ENCODE assay signal across 27 mouse cellular contexts in the genomic region with DNA sequence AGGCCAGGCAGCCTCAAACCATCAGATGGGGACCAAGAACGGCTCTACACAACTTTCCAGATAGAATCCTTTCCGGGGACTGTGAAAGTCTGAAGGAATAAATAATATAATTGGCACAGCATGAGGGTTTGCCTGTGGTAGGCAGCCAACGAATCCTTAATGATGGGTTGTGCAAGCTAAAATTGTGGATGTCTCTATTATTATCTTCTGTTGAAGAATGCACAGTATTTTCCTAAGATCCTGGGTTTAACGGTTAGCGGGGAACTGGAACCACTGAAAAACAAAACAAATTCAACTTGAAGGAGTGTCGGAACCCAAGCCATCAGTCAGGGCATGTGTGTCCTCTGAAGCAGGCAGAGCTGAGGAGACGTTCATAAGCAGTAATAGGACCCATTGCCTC.
DNase-seq lines count a peak whose midpoint lies in the region; ATAC-seq and TF ChIP-seq lines count a peak whose summit lies in the region.
"Had no signal": no experiment of that assay in that cellular context is flagged by ENCODE, and none has a peak within 500 bp of the region (broad histone marks: within the 10 kb centered on the region; RNA-seq: fewer than 3 reads in every experiment).

No protein-coding gene starts in this region.

- H3K9ac ChIP-seq in lung, postnatal 0 days (replicated peaks; ENCODE audit: low read depth), result no peak overlapping the region
- H3K9ac ChIP-seq: embryonic facial prominence, embryonic 13.5 days; forebrain, embryonic 13.5 days; hindbrain, embryonic 13.5 days had no signal

- no peak overlapping the region for H3K27ac ChIP-seq in lung, postnatal 0 days (ENCODE audit: low read length)
- H3K27ac ChIP-seq: forebrain, embryonic 10.5 days; forebrain, embryonic 13.5 days; hindbrain, embryonic 10.5 days; hindbrain, embryonic 13.5 days had no signal

- no peaks in the 10 kb centered on the region for H3K27me3 ChIP-seq in lung, postnatal 0 days (replicated peaks; ENCODE audit: insufficient read depth, low read length)
- H3K27me3 ChIP-seq: embryonic facial prominence, embryonic 13.5 days; forebrain, embryonic 13.5 days; hindbrain, embryonic 13.5 days; Patski had no signal

- H3K4me2 ChIP-seq in lung, postnatal 0 days (replicated peaks; ENCODE audit: low read depth, low read length), result no peak overlapping the region
- H3K4me2 ChIP-seq: embryonic facial prominence, embryonic 13.5 days; forebrain, embryonic 13.5 days; heart, embryonic 11.5 days; hindbrain, embryonic 13.5 days had no signal

- peak; percentile 42 for DNase-seq in heart, adult 11 months
- no peak for DNase-seq in heart, postnatal 14 days
- peak; percentile 55 for DNase-seq in lung, postnatal 0 days (ENCODE audit: low spot score)
- DNase-seq in lung, adult 18-20 months, result no peak
- DNase-seq in Muller cell, postnatal 12 days (ENCODE audit: inconsistent ontology term), result peak; percentile 54
- DNase-seq in brain, adult 2 months (ENCODE audit: low read depth, low spot score), result peak; percentile 60
- no peak for DNase-seq in MN1 (ENCODE audit: low spot score)
- DNase-seq in gastrocnemius, adult 8-10 months (ENCODE audit: low spot score in 2 of 2), result no peak
- DNase-seq: adrenal gland, postnatal 10 days; adrenal gland, postnatal 36 days; cerebellum, adult 11 months; cerebellum, adult 2 months; cerebellum, adult 9-11 months; cerebellum, postnatal 25 days; gastrocnemius, postnatal 10 days; gastrocnemius, postnatal 36 days; heart, postnatal 36 days had no signal

- H3K9me3 ChIP-seq in lung, postnatal 0 days (ENCODE audit: low read length), result no peaks in the 10 kb centered on the region
- H3K9me3 ChIP-seq: embryonic facial prominence, embryonic 13.5 days; forebrain, embryonic 10.5 days; forebrain, embryonic 13.5 days; hindbrain, embryonic 10.5 days; hindbrain, embryonic 13.5 days had no signal

- H3K36me3 ChIP-seq in lung, postnatal 0 days (ENCODE audit: insufficient read depth, low read length), result no peaks in the 10 kb centered on the region
- H3K36me3 ChIP-seq: embryonic facial prominence, embryonic 13.5 days; forebrain, embryonic 10.5 days had no signal

- no peak for ATAC-seq in lung, postnatal 0 days
- ATAC-seq: CD4-positive, CD25-positive, alpha-beta regulatory T cell, adult 4 months; forebrain, embryonic 13.5 days; forebrain, embryonic 16.5 days; hindbrain, embryonic 16.5 days; Patski had no signal

- WGBS in lung, postnatal 0 days, result 59% methylated on average over 7 of the region's 7 CpGs

- no peak for TF ChIP-seq CTCF in lung, postnatal 0 days (IDR thresholded peaks at IDR 0.05)

- no peaks in the 10 kb centered on the region for H3K4me1 ChIP-seq in lung, postnatal 0 days (ENCODE audit: insufficient read depth, low read depth, low read length)
- H3K4me1 ChIP-seq: embryonic facial prominence, embryonic 13.5 days; forebrain, embryonic 10.5 days; forebrain, embryonic 13.5 days; hindbrain, embryonic 10.5 days; hindbrain, embryonic 13.5 days had no signal

- no peak for TF ChIP-seq EP300 in lung, postnatal 0 days (IDR thresholded peaks at IDR 0.05)

- intact Hi-C loops in heart, postnatal 14 days (cut with DNase I), result loop anchor here (10.0 kb wide), 1 partner anchor 188 kb away; no protein-coding TSS in a partner anchor

- H3K4me3 ChIP-seq in lung, postnatal 0 days (ENCODE audit: low read depth, low read length), result no peak overlapping the region
- H3K4me3 ChIP-seq: embryonic facial prominence, embryonic 13.5 days; forebrain, embryonic 10.5 days; forebrain, embryonic 13.5 days; hindbrain, embryonic 10.5 days; hindbrain, embryonic 13.5 days had no signal

Comparison
In these comparisons a context has a peak if more than half of its experiments do, and no peak if none do; other contexts are left out.
1. DNase-seq: peak in heart, adult 11 months (single experiment), lung, postnatal 0 days (single experiment), Muller cell, postnatal 12 days (single experiment) and brain, adult 2 months (single experiment); none in heart, postnatal 14 days (0 of 2), lung, adult 18-20 months (0 of 2), MN1 (single experiment) and gastrocnemius, adult 8-10 months (0 of 2).